In the genomic region with DNA sequence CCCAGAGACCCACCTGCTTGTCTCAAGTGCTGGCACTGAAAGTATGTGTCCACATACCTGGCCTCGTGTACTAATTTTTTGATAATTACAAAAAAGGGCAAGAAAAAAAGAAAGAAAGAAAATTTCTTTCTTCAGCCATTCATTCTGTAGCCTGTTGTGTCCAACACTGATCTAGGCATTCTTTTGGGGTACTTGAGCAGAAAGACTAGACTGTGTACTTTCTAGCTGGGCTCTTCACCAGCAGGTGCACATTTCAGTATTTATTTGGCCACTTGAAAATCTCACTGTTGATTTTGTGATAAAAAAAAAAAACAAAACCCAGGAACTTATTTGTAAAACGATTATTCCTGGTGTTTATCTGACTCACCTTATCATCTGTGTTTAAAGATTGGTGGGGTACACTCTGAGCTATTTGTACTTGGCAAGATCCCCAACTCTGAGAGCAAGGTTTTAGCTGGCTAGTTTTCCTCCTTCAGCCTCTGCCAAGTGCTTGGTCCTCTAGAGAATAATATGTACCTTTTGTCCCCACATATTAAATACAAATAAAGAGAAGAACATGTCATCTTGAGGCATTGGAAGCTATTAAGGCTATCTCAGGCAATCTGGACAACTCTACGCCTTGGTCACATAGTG, we compare ENCODE assay signal across 27 mouse cellular contexts.
DNase-seq lines count a peak whose midpoint lies in the region; ATAC-seq and TF ChIP-seq lines count a peak whose summit lies in the region.
"Had no signal": no experiment of that assay in that cellular context is flagged by ENCODE, and none has a peak within 500 bp of the region (broad histone marks: within the 10 kb centered on the region; RNA-seq: fewer than 3 reads in every experiment).

No protein-coding gene starts in this region.

- H3K9me3 ChIP-seq in lung, embryonic 16.5 days (ENCODE audit: control insufficient read depth, low read length) = no peaks in the 10 kb centered on the region
- no peaks in the 10 kb centered on the region for H3K9me3 ChIP-seq in stomach, embryonic 15.5 days
- H3K9me3 ChIP-seq in forebrain, embryonic 12.5 days = no peaks in the 10 kb centered on the region
- H3K9me3 ChIP-seq: embryonic facial prominence, embryonic 12.5 days; forebrain, embryonic 13.5 days; hindbrain, embryonic 13.5 days; limb, embryonic 13.5 days; liver, embryonic 13.5 days; midbrain, embryonic 10.5 days; neural tube, embryonic 15.5 days had no signal

- no peak for TF ChIP-seq POLR2A in kidney, adult 2 months (IDR thresholded peaks at IDR 0.05; ENCODE audit: low read depth, low read length)

- no peak overlapping the region for H3K9ac ChIP-seq in lung, embryonic 16.5 days (ENCODE audit: low read length)
- H3K9ac ChIP-seq in stomach, embryonic 15.5 days = no peak overlapping the region
- no peak overlapping the region for H3K9ac ChIP-seq in forebrain, embryonic 12.5 days
- H3K9ac ChIP-seq: embryonic facial prominence, embryonic 12.5 days; forebrain, embryonic 13.5 days; heart, embryonic 13.5 days; hindbrain, embryonic 13.5 days; limb, embryonic 13.5 days; liver, embryonic 13.5 days; neural tube, embryonic 15.5 days had no signal

- DNase-seq in kidney, adult 2 months = peak; percentile 14
- no peak for DNase-seq in kidney, postnatal 25 days
- peak; percentile 4 for DNase-seq in brain, adult 2 months (ENCODE audit: low read depth, low spot score)
- DNase-seq: adrenal gland, adult 8-10 months; cerebellum, adult 2 months; cerebellum, postnatal 25 days; heart, postnatal 14 days; kidney, adult 11 months; layer of hippocampus, adult 9-11 months; liver, embryonic 13.5 days; right cerebral cortex, adult 18-20 months; thymus, adult 2 months; thymus, postnatal 4 days had no signal

- no peak overlapping the region for H3K4me3 ChIP-seq in kidney, adult 2 months (ENCODE audit: insufficient read depth, low read depth, low read length)
- no peak overlapping the region for H3K4me3 ChIP-seq in lung, embryonic 16.5 days (ENCODE audit: low read length)
- no peak overlapping the region for H3K4me3 ChIP-seq in stomach, embryonic 15.5 days (replicated peaks)
- no peak overlapping the region for H3K4me3 ChIP-seq in forebrain, embryonic 12.5 days (replicated peaks)
- H3K4me3 ChIP-seq: embryonic facial prominence, embryonic 12.5 days; erythroblast, embryonic 14.5 days; forebrain, embryonic 13.5 days; heart, embryonic 13.5 days; hindbrain, embryonic 13.5 days; limb, embryonic 13.5 days; liver, embryonic 13.5 days; midbrain, embryonic 10.5 days; neural tube, embryonic 15.5 days had no signal

- 75% methylated on average over 3 of the region's 3 CpGs for WGBS in kidney, adult 2 months
- WGBS in lung, embryonic 16.5 days = 40% methylated on average over 3 of the region's 3 CpGs
- WGBS in stomach, embryonic 15.5 days = 51% methylated on average over 3 of the region's 3 CpGs
- 83% methylated on average over 3 of the region's 3 CpGs for WGBS in forebrain, embryonic 12.5 days

- H3K36me3 ChIP-seq in kidney, adult 2 months (ENCODE audit: control insufficient read depth, insufficient read depth, low read length) = no peaks in the 10 kb centered on the region
- no peaks in the 10 kb centered on the region for H3K36me3 ChIP-seq in lung, embryonic 16.5 days (ENCODE audit: control insufficient read depth, insufficient read depth, low read length)
- no peaks in the 10 kb centered on the region for H3K36me3 ChIP-seq in stomach, embryonic 15.5 days
- no peaks in the 10 kb centered on the region for H3K36me3 ChIP-seq in forebrain, embryonic 12.5 days (replicated peaks)
- H3K36me3 ChIP-seq: embryonic facial prominence, embryonic 12.5 days; G1E; heart, embryonic 13.5 days; hindbrain, embryonic 13.5 days; limb, embryonic 13.5 days; liver, embryonic 13.5 days; midbrain, embryonic 10.5 days; neural tube, embryonic 15.5 days had no signal

- H3K4me1 ChIP-seq in kidney, adult 2 months (ENCODE audit: control insufficient read depth, insufficient read depth, low read length) = no peaks in the 10 kb centered on the region
- H3K4me1 ChIP-seq in lung, embryonic 16.5 days (replicated peaks; ENCODE audit: control insufficient read depth, insufficient read depth, low read length) = peaks cover 11% of the 10 kb centered on the region
- no peaks in the 10 kb centered on the region for H3K4me1 ChIP-seq in stomach, embryonic 15.5 days
- H3K4me1 ChIP-seq in forebrain, embryonic 12.5 days = no peaks in the 10 kb centered on the region
- H3K4me1 ChIP-seq: embryonic facial prominence, embryonic 12.5 days; forebrain, embryonic 13.5 days; heart, embryonic 13.5 days; hindbrain, embryonic 13.5 days; limb, embryonic 13.5 days; liver, embryonic 13.5 days; neural tube, embryonic 15.5 days had no signal

- TF ChIP-seq CTCF in kidney, adult 2 months (conservative IDR thresholded peaks at IDR 0.05; ENCODE audit: insufficient read depth, insufficient read length, low read depth, low read length) = no peak

- no peaks in the 10 kb centered on the region for H3K27me3 ChIP-seq in kidney, adult 2 months (replicated peaks; ENCODE audit: control insufficient read depth, insufficient read depth, low read length)
- H3K27me3 ChIP-seq in lung, embryonic 16.5 days (ENCODE audit: control insufficient read depth, insufficient read depth, low read depth, low read length) = no peaks in the 10 kb centered on the region
- no peaks in the 10 kb centered on the region for H3K27me3 ChIP-seq in stomach, embryonic 15.5 days (replicated peaks)
- H3K27me3 ChIP-seq in forebrain, embryonic 12.5 days = no peaks in the 10 kb centered on the region
- H3K27me3 ChIP-seq: CH12.LX; embryonic facial prominence, embryonic 12.5 days; forebrain, embryonic 13.5 days; heart, embryonic 13.5 days; hindbrain, embryonic 13.5 days; limb, embryonic 13.5 days; liver, embryonic 13.5 days; neural tube, embryonic 15.5 days had no signal

- no peak overlapping the region for H3K27ac ChIP-seq in kidney, adult 2 months (ENCODE audit: insufficient read depth, low read depth, low read length)
- peak overlapping the region; percentile 71 for H3K27ac ChIP-seq in lung, embryonic 16.5 days (ENCODE audit: low read length)
- H3K27ac ChIP-seq in stomach, embryonic 15.5 days = no peak overlapping the region
- no peak overlapping the region for H3K27ac ChIP-seq in forebrain, embryonic 12.5 days
- H3K27ac ChIP-seq: embryonic facial prominence, embryonic 12.5 days; forebrain, embryonic 13.5 days; heart, embryonic 13.5 days; hindbrain, embryonic 13.5 days; limb, embryonic 13.5 days; liver, embryonic 13.5 days; midbrain, embryonic 10.5 days; neural tube, embryonic 15.5 days had no signal

- ATAC-seq in lung, embryonic 16.5 days (ENCODE audit: low read depth) = peak; percentile 85
- peak; percentile 63 for ATAC-seq in stomach, embryonic 15.5 days (ENCODE audit: insufficient read depth, low FRiP score, low read depth)
- no peak for ATAC-seq in erythroblast, adult 5-6 weeks (replicated peaks; ENCODE audit: low FRiP score, poor library complexity, severe bottlenecking)
- no peak for ATAC-seq in forebrain, embryonic 12.5 days (ENCODE audit: low FRiP score)
- ATAC-seq: forebrain, embryonic 13.5 days had no signal

- no peak overlapping the region for H3K4me2 ChIP-seq in lung, embryonic 16.5 days (ENCODE audit: low read depth, low read length)
- H3K4me2 ChIP-seq in stomach, embryonic 15.5 days = no peak overlapping the region
- H3K4me2 ChIP-seq in forebrain, embryonic 12.5 days = no peak overlapping the region
- H3K4me2 ChIP-seq: embryonic facial prominence, embryonic 12.5 days; forebrain, embryonic 13.5 days; heart, embryonic 13.5 days; hindbrain, embryonic 13.5 days; limb, embryonic 13.5 days; liver, embryonic 13.5 days; neural tube, embryonic 15.5 days had no signal

Comparison
In these comparisons a context has a peak if more than half of its experiments do, and no peak if none do; other contexts are left out.
1. DNase-seq: peak in kidney, adult 2 months (single experiment) and brain, adult 2 months (single experiment); none in kidney, postnatal 25 days (0 of 2).
2. ATAC-seq: peak in lung, embryonic 16.5 days (single experiment) and stomach, embryonic 15.5 days (single experiment); none in erythroblast, adult 5-6 weeks (single experiment) and forebrain, embryonic 12.5 days (single experiment).